Mouse (Mus musculus): ENCODE measurements around the gene Akt1. TPM values are rescaled to one million over a fixed set of nuclear protein-coding genes. Genes with fewer than 3 reads are reported as not detected.

The Akt1 gene
- total RNA-seq (2014; fragmentation: Nextera tagmentation) (150 and 168 TPM in 2 replicates), total RNA-seq (2017) (121 and 131 TPM in 2 replicates), polyA plus RNA-seq (2012) (461 and 512 TPM in 2 replicates)

DNA sequence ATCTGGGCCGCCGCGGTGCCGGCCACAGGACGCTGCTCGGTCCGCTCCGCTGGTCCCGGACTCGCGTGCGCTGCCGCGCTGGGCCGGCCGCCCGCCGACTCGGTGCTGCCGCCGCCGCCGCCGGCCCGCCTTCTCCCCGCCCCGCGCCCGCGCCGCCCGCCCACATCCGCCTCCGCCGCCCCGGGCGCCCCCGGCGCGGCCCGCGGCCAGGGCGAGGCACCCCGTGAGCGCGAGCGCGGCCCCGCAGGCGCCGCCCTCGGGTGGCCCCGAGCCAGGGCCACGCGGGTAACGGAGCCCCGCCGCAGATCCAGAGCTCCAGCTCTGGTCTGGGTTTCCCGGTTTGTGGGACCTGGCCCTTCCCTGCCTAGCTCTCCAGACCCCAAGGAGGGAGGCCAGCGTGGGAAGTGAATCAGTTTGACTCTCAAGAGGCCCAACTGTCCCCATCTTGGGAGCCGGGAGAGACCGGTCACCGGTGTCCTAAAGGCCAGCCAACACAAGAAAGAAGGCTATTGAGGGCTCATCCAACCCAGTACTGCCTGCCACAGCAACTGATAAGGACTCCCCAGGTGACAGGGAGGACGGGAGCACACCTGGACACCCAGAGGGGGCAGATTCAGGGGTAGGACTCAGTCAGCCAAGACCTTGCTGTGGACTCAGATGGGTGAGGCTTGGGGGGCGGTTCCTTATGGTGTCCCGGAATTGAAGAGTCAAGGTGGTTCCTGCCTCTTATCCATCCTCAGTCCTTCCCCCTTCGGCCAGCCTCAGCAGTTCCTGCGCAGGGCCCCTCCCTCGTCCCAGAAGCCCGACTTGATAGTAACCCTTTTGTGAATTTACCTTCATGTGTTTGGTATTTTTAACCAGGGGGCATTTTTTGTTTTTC is at the start of gene Akt1:
Gene Akt1 (minus strand): TSS at position 753 of the 880 bp plus-strand sequence.
- H3K36me3 ChIP-seq (replicated peaks) = peaks cover 33% of the 10 kb centered on the region
- peak; percentile 95 for DNase-seq (ENCODE audit: low spot score)
- ATAC-seq (ENCODE audit: extremely low read depth, insufficient number of reproducible peaks, low FRiP score, poor library complexity, severe bottlenecking) = peak; percentile 68
- no peak for TF ChIP-seq GATA2 (IDR thresholded peaks at IDR 0.05; ENCODE audit: borderline replicate concordance, low read depth, low read length)
- TF ChIP-seq TAL1 (conservative IDR thresholded peaks at IDR 0.05; ENCODE audit: low read depth, low read length) = no peak
- TF ChIP-seq GATA1 (IDR thresholded peaks at IDR 0.05; ENCODE audit: borderline replicate concordance, low read length) = no peak
- no peak for TF ChIP-seq POLR2AphosphoS5 (IDR thresholded peaks at IDR 0.05; ENCODE audit: insufficient replicate concordance, low read depth, low read length)
- no peak for TF ChIP-seq CTCF (IDR thresholded peaks at IDR 0.05; ENCODE audit: low read depth, low read length)
- peaks cover 3% of the 10 kb centered on the region for H3K9me3 ChIP-seq (replicated peaks)
- H3K4me1 ChIP-seq (ENCODE audit: insufficient read depth, low read depth, low read length) = peaks cover 78% of the 10 kb centered on the region
- H3K4me3 ChIP-seq (ENCODE audit: low read depth, low read length) = peak within 1 kb of the TSS; percentile 80
- H3K27me3 ChIP-seq (ENCODE audit: insufficient read depth, low read length) = peaks cover 28% of the 10 kb centered on the region

GRCm38 (mm10) chr12:112724077-112724805 is 49.6 kb upstream of the Akt1 start:
- peaks cover 29% of the 10 kb centered on the region for H3K27me3 ChIP-seq (ENCODE audit: insufficient read depth, low read length)

DNA sequence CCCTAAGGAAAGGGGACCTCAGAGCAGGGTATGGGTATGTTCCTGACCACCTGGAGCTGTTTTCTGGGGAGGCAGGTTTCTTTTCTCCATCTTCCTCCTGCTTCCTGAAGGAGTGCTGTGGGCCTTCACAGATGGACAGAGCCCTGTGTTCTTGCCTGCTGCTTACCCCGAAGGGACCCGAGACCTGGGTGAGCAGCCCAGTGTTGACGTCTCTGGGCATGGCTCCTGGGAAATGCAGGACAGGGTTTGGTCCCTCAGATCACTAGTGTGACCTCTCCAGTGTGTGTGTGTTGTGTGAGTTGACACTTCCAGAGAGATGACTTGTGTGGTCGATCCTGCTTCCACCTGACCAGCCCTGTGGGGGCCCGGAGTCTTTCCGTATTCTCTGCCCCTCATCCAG is 48.8 kb upstream of the Akt1 start:
- no peak overlapping the region for H3K4me3 ChIP-seq (ENCODE audit: low read depth, low read length)
- TF ChIP-seq GATA2 (IDR thresholded peaks at IDR 0.05; ENCODE audit: borderline replicate concordance, low read depth, low read length) = no peak
- TF ChIP-seq TAL1 (conservative IDR thresholded peaks at IDR 0.05; ENCODE audit: low read depth, low read length) = no peak
- TF ChIP-seq POLR2AphosphoS5 (IDR thresholded peaks at IDR 0.05; ENCODE audit: insufficient replicate concordance, low read depth, low read length) = no peak
- TF ChIP-seq GATA1 (IDR thresholded peaks at IDR 0.05; ENCODE audit: borderline replicate concordance, low read length) = no peak
- TF ChIP-seq CTCF (IDR thresholded peaks at IDR 0.05; ENCODE audit: low read depth, low read length) = no peak
- H3K27me3 ChIP-seq (ENCODE audit: insufficient read depth, low read length) = peaks cover 25% of the 10 kb centered on the region
- H3K9me3 ChIP-seq (replicated peaks) = peaks cover 13% of the 10 kb centered on the region
- H3K4me1 ChIP-seq (ENCODE audit: insufficient read depth, low read depth, low read length) = no peaks in the 10 kb centered on the region
- ATAC-seq (ENCODE audit: extremely low read depth, insufficient number of reproducible peaks, low FRiP score, poor library complexity, severe bottlenecking) (no peak), DNase-seq (ENCODE audit: low spot score) (no peak)
- no peaks in the 10 kb centered on the region for H3K36me3 ChIP-seq (replicated peaks)

More at GRCm38 (mm10) chr12:112724077-112724805, 49.6 kb upstream of the Akt1 start:
- TF ChIP-seq GATA1 (IDR thresholded peaks at IDR 0.05; ENCODE audit: borderline replicate concordance, low read length) (no peak), CTCF (IDR thresholded peaks at IDR 0.05; ENCODE audit: low read depth, low read length) (peak; percentile 59; the same call in 1 of the 2 replicates)
- H3K4me3 ChIP-seq (ENCODE audit: low read depth, low read length) = no peak overlapping the region
- no peak for ATAC-seq (ENCODE audit: extremely low read depth, insufficient number of reproducible peaks, low FRiP score, poor library complexity, severe bottlenecking)
- H3K36me3 ChIP-seq (replicated peaks) = no peaks in the 10 kb centered on the region
- H3K9me3 ChIP-seq (replicated peaks) = peaks cover 13% of the 10 kb centered on the region
- DNase-seq (ENCODE audit: low spot score) = peak; percentile 36
- H3K4me1 ChIP-seq (ENCODE audit: insufficient read depth, low read depth, low read length) = no peaks in the 10 kb centered on the region

GRCm38 (mm10) chr12:112723028-112723330 is 48.3 kb upstream of the Akt1 start:
- no peaks in the 10 kb centered on the region for H3K4me1 ChIP-seq (ENCODE audit: insufficient read depth, low read depth, low read length)
- H3K9me3 ChIP-seq (replicated peaks) = peaks cover 13% of the 10 kb centered on the region
- ATAC-seq (ENCODE audit: extremely low read depth, insufficient number of reproducible peaks, low FRiP score, poor library complexity, severe bottlenecking) (no peak), DNase-seq (ENCODE audit: low spot score) (no peak)
- H3K27me3 ChIP-seq (ENCODE audit: insufficient read depth, low read length) = peaks cover 22% of the 10 kb centered on the region
- TF ChIP-seq GATA2 (IDR thresholded peaks at IDR 0.05; ENCODE audit: borderline replicate concordance, low read depth, low read length) = no peak
- no peak for TF ChIP-seq CTCF (IDR thresholded peaks at IDR 0.05; ENCODE audit: low read depth, low read length)
- TF ChIP-seq TAL1 (conservative IDR thresholded peaks at IDR 0.05; ENCODE audit: low read depth, low read length) = no peak
- TF ChIP-seq POLR2AphosphoS5 (IDR thresholded peaks at IDR 0.05; ENCODE audit: insufficient replicate concordance, low read depth, low read length) = no peak
- no peak for TF ChIP-seq GATA1 (IDR thresholded peaks at IDR 0.05; ENCODE audit: borderline replicate concordance, low read length)
- H3K36me3 ChIP-seq (replicated peaks) = no peaks in the 10 kb centered on the region
- no peak overlapping the region for H3K4me3 ChIP-seq (ENCODE audit: low read depth, low read length)

DNA sequence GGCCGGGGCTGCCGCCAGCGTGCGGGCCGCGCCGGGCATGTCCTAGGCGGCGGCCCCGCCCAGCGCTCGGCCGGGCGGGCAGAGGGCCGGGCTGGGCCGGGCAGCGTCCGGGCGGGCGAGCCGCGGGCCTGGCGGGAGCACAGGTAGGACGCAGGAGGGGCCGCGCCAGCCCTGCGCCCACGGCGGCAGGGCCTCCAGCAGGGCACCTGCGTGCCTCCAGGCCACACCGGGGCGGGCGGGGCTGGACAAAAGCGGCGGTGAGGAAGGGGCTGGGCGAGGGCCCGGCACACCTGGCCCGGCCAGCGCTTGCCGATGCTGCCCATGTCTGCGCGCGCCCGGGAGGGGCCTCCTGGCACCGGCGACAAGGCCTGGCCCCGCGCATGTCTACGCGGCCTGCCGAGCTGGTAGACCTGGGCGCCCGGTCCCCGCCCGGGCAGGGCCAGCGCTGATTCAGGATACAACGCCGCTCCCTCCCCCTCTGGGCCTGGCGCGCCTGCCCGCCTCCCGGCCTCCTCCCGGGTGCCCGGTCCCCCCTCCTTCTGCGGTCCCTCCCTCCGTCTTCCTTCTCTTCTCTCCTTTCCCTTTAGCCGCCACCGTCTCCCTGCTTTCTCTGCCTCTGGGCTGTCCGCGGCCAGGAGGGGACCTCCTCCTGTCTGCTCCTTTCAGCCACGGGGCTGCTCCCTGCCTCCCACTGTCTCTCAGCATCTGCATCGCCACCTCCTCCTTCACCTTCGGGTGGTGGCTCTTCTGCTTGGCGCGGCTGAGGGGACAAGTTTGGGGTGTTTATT is 47.8 kb upstream of the Akt1 start:
- DNase-seq (ENCODE audit: low spot score) (no peak), ATAC-seq (ENCODE audit: extremely low read depth, insufficient number of reproducible peaks, low FRiP score, poor library complexity, severe bottlenecking) (no peak)
- H3K4me3 ChIP-seq (ENCODE audit: low read depth, low read length) = no peak overlapping the region
- TF ChIP-seq TAL1 (conservative IDR thresholded peaks at IDR 0.05; ENCODE audit: low read depth, low read length) (no peak), GATA2 (IDR thresholded peaks at IDR 0.05; ENCODE audit: borderline replicate concordance, low read depth, low read length) (no peak), CTCF (IDR thresholded peaks at IDR 0.05; ENCODE audit: low read depth, low read length) (no peak)
- H3K27me3 ChIP-seq (ENCODE audit: insufficient read depth, low read length) = peaks cover 18% of the 10 kb centered on the region
- H3K9me3 ChIP-seq (replicated peaks) = peaks cover 13% of the 10 kb centered on the region
- H3K36me3 ChIP-seq (replicated peaks) = no peaks in the 10 kb centered on the region
- no peaks in the 10 kb centered on the region for H3K4me1 ChIP-seq (ENCODE audit: insufficient read depth, low read depth, low read length)

All from G1E (cell line).